Mouse (Mus musculus) left cerebral cortex, postnatal 4 days (tissue): ENCODE results near the gene Ywhaq. TPM values are rescaled to one million over a fixed set of nuclear protein-coding genes. Genes with fewer than 3 reads are reported as not detected.

ENCODE experiments used
- DNase-seq: peaks from one replicate; pipeline ENCODE4 v3.0.0-alpha.2; 2022
- intact Hi-C: fragments of 180-260 bp; cut with DNase I; formaldehyde crosslinking; loops from one replicate; pipeline ENCODE4 v1.15.1; 2025
- total RNA-seq, 2 experiments: library from RNA; stranded (reverse); gene quantifications; 2 replicates each; pipeline ENCODE4 v1.2.3; 2021

The Ywhaq gene
- 100 to 1,000 TPM; 657 to 673 TPM for total RNA-seq

DNA sequence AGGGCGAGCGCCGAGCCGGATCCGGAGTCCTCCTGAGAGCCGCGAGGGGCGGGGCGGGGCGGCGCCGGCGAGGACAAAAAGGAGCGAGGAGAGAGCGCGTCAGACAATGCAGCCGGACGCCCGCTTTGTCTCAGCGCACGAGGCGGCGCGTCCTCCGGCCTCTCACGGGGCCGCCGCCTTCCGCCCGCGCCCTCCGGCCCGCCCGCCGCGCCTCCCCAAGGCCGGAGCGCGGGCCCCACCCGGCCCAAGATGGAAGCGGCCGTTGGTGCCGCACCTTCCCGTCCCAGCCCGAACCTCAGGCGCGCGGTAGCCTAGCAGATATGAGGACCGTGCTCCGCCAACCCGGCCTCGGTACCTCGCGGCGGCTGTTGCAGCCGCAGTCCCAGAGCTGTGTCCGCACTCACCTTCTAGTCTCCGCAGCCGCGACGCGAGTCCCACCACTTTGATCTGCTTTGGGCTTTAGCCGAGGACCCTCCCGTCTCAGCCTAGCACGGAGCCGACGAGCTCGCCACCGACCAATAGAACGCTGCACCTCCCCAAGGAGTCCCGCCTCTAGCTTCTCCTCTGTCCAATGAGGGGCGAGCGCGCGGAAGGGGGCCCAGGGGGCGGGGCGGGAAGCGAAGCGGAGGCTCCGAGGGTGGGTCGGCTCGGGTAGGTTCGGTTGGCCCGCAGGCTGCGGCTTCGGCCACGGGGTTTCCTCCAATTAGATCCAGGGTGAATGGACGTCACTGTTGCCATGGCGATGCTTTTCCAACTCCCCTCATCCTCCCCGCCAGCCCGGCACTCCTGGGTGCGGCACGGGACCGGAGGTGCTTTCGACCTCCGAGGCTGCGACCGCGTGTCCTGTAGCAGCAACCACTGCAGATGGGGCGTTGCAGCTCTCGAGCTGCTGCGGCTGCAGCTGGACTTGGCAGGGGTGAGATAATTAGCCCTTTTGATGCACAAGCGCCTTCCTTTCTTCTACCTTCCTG, at the start of gene Ywhaq:
Ywhaq (minus strand) TSS at position 538 of the 971 bp plus-strand sequence.
- intact Hi-C loops = loop anchor here (10.0 kb wide), 1 partner anchor 97 kb away; no protein-coding TSS in a partner anchor
- peak; percentile 99 for DNase-seq

DNA sequence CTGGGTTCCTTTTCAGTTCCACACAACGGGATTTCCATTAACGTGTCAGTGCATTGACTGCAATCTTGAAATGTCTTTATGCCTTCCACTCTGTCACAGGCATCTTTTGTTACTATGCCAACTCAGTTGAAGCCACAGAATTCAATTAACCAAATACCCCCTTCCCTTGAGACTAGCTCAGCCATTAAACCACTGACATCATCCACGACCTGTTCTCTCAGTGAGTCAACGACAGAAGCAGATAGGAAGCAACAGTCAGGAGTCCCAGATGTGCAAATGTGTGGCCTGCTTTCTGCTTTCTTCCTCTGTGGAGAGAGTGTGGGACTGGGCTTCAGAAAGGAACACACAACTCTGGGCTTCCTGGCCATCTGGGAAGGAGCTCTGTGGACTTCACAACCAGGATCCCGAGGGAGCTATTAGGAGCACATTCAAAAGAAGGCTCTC, 46.0 kb upstream of the Ywhaq start:
- intact Hi-C loops = no loop called here
- DNase-seq = no peak

- no peak for DNase-seq
- intact Hi-C loops = no loop called here
Measured at GRCm38 (mm10) chr12:21462658-21463057, 45.2 kb upstream of the Ywhaq start.

DNA sequence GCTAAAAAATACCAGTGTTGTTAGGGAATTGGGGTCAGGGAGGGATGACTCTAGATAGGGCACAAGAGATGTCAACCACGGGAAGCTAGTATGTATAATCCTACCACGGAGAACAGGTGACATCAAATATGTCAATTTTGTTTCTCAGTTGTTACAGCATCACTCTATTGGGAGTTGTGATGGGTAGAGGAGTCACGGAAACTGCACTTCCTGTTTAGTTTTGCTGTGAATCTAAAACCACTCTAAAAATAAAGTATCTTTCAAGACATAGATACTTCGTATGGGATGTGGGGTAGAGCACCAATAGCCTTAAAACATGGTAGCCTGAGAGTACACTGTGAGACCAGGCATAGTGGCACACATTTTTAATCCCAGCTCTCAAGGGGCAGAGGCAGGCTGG, 42.2 kb upstream of the Ywhaq start:
- DNase-seq = no peak
- intact Hi-C loops = no loop called here

- intact Hi-C loops = no loop called here
- DNase-seq = no peak
Measured at GRCm38 (mm10) chr12:21456021-21456420, 38.6 kb upstream of the Ywhaq start.

GRCm38 (mm10) chr12:21451752-21452151, 34.3 kb upstream of the Ywhaq start:
- no peak for DNase-seq
- intact Hi-C loops = no loop called here

DNA sequence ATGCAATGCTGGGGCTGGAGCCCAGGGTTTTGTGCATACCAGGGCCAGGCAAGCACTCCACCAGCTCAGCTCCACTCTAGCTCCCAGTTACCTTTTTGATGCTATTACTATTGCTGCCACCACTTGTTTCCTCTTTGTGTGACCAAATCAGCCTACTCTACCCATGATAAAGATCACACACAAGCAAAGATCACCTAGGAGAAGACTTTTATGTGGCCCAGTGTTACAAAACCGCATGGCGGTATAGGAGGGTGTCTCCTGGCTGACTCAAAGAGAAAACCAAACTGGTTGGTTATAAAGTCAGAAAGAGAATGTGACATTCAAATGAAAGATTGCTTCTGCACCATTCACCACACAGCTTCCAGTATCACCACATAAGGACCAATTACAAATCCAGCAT, 33.9 kb upstream of the Ywhaq start:
- DNase-seq = no peak
- intact Hi-C loops = no loop called here

- DNase-seq = no peak
- intact Hi-C loops = no loop called here
Measured at GRCm38 (mm10) chr12:21443783-21444182, 26.3 kb upstream of the Ywhaq start.

- intact Hi-C loops = no loop called here
Measured at GRCm38 (mm10) chr12:21441870-21442269, 24.4 kb upstream of the Ywhaq start.

DNA sequence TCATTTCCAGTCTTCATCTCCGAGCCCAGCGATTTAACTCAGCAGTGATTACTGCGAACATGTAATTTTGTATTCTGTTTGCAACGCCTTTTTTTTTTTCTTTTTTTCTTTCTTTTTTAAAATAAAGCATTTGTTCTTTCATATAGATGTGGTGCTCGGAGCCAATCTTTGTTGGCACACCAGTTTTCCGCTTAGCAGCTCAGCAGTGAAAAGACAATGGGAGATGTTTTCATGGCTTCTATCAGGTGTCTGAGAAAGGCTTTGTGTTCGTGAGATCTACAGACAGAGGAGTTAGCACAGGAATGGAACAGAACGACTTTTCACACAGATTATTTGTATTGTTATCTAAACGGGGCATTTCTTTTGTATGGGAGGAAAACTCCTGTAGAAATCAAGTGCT, 22.0 kb upstream of the Ywhaq start:
- intact Hi-C loops = no loop called here
- DNase-seq = no peak

More at GRCm38 (mm10) chr12:21441870-21442269, 24.4 kb upstream of the Ywhaq start:
- DNase-seq = no peak

DNA sequence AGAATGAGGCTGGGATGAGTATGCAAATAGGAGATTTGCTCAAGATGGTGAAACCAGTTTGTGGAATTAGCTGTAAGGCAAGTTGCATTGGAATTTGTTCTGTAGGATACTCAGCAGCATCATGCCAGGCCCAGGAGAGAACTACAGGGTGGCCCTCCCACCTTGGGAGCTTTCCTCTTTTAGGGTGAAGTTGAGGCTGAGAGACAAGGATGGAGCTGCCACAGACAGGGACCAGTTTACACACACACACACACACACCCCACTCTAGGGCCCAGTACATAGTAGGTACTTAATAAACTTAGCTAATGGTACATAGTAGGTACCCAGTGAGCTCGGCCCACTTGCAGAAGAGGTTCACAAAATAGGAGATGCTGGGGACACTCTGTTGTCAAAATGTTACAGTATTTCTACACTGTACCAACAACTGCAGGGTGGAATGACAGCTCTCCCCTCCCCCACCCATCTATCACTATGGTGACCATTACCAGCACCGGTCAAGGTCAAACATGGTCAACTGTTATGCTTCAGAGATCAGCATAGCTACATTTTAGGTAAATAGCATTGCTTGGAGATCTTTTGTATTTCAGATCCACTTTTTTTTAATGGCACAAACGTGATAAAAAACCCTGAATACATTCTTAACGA, 21.4 kb upstream of the Ywhaq start:
- DNase-seq = no peak
- intact Hi-C loops = no loop called here

DNA sequence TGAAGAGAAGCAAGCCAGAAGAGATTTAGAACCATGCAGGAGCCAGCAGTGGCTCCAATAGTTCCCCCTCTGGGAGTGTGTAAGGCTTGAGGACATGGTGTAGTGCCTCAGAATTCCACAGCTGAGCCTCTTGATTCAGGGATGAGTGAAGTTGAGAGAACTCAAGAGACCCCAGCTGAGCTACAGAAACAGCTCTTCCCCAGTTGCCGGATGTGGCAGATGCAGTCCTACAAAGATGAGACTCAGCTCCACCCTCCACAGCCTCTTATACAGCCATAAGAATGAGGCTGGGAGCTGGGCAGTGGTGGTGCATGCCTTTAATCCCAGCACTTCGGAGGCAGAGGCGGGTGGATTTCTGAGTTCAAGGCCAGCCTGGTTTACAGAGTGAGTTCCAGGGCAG, 20.9 kb upstream of the Ywhaq start:
- intact Hi-C loops = no loop called here
- no peak for DNase-seq

GRCm38 (mm10) chr12:21431950-21432349, 14.5 kb upstream of the Ywhaq start:
- intact Hi-C loops = no loop called here
- no peak for DNase-seq

- intact Hi-C loops = no loop called here
- DNase-seq = no peak
Measured at GRCm38 (mm10) chr12:21431039-21431438, 13.6 kb upstream of the Ywhaq start.

- no peak for DNase-seq
- intact Hi-C loops = no loop called here
Measured at GRCm38 (mm10) chr12:21430140-21430539, 12.7 kb upstream of the Ywhaq start.

DNA sequence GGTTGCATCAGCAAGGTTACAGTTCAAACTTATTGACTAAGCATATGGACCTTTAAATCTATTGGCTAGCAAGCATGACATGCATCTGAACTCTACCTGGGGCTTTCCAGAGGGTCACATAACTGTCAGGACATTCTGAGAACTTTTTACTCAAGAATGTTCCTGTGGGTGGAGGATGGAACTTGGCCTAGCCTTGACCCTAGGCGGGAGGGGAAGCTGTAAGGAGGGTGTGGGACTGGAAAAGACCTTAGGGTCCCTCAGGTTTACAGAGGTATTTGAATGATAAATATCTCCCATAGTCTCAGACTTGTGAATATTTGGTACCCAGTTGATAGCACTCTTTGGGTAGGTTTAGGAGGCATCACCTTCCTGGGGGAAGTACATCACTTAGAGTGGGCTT, 11.6 kb upstream of the Ywhaq start:
- no peak for DNase-seq
- intact Hi-C loops = no loop called here

- peak; percentile 23 for DNase-seq
- intact Hi-C loops = no loop called here
Measured at GRCm38 (mm10) chr12:21426065-21426940, 8.9 kb upstream of the Ywhaq start.

GRCm38 (mm10) chr12:21424683-21425082, 7.2 kb upstream of the Ywhaq start:
- DNase-seq = no peak
- intact Hi-C loops = no loop called here

DNA sequence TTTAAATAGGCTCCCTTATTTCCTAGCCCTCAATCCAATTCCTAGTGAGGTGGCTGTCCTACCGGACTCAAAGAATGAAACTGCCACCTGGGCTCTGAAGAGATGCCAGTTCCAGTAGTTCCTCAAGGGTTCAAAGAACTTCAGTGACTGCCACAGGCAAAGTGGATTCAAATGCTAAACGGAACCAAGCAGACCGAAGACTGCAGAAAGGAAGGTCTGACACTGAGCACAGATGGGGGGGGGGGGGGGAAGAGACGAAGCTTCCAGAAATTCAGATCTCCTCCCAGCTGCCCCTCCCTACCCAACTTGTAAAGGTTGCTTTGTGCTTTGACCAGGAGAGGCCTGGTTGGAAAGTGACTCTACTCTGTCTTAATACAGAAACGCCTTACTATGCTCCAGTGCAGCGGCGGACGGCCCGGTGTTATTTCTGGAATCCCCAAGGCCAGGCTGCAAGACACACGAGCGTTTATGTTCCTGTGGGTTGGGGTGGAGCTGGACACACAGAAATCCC, 1.2 kb upstream of the Ywhaq start:
- peak; percentile 11 for DNase-seq
- intact Hi-C loops = loop anchor here (10.0 kb wide), 1 partner anchor 96 kb away; no protein-coding TSS in a partner anchor

- intact Hi-C loops = loop anchor here (10.0 kb wide), 1 partner anchor 97 kb away; no protein-coding TSS in a partner anchor
- DNase-seq = no peak
Measured at GRCm38 (mm10) chr12:21418083-21418482, 646 bp upstream of the Ywhaq start.
